Mouse (Mus musculus): Measurements from ENCODE around the gene Kcna7. TPM values are rescaled to one million over a fixed set of nuclear protein-coding genes. Genes with fewer than 3 reads are reported as not detected.
"Not testable (repeated sequence)": the region's sequence is repeated elsewhere in the genome, so short reads cannot be mapped to it uniquely, and the experiment has no call there.

Kcna7 gene
- total RNA-seq (2012; rRNA removed) (2.1 and 3.2 TPM in 2 replicates), total RNA-seq (2014; rRNA removed) (0.16 and 0.23 TPM in 2 replicates), polyA plus RNA-seq (2012; ENCODE audit: insufficient read length, low read depth) (0.22 and 0.39 TPM in 2 replicates)

- H3K27ac ChIP-seq (ENCODE audit: insufficient read depth, low read depth) = peak within 1 kb of the TSS; percentile 47
- H3K4me1 ChIP-seq (ENCODE audit: control insufficient read depth in 1 of 2, insufficient read depth in 2 of 2) = peaks cover 0 to 11% of the 10 kb centered on the region in 2 experiments; a peak in 2 of 4 replicates
- peaks cover 0 to 4% of the 10 kb centered on the region in 2 experiments for H3K36me3 ChIP-seq (replicated peaks in 1 of 2; ENCODE audit: control insufficient read depth in 1 of 2, insufficient read depth in 1 of 2, low read length in 1 of 2)
- no peaks in the 10 kb centered on the region for H3K79me2 ChIP-seq (replicated peaks; ENCODE audit: control insufficient read depth, extremely low read depth, insufficient read depth, poor library complexity, severe bottlenecking)
- peak within 1 kb of the TSS; percentile 90 for H3K4me2 ChIP-seq (ENCODE audit: insufficient read depth, low read depth, poor library complexity, severe bottlenecking)
- TF ChIP-seq TBP (conservative IDR thresholded peaks at IDR 0.05; ENCODE audit: low read depth, low read length) (0 out of 2 replicates have a peak, but pooled peaks have one; percentile 60), TCF12 (IDR thresholded peaks at IDR 0.05; ENCODE audit: low read depth, low read length) (no peak; the same call in 1 of the 2 replicates), SMC3 (IDR thresholded peaks at IDR 0.05; ENCODE audit: low read depth, low read length) (peak; percentile 49), ZNF384 (IDR thresholded peaks at IDR 0.05; ENCODE audit: low read depth, low read length) (no peak), CTCF (conservative IDR thresholded peaks at IDR 0.05 in 1 of 2, IDR thresholded peaks at IDR 0.05 in 1 of 2; ENCODE audit: low read depth in 2 of 2, low read length in 2 of 2) (peak; percentile 45 to 78), POLR2A (IDR thresholded peaks at IDR 0.05; ENCODE audit: low read depth, low read length) (peak; percentile 71), IRF4 (IDR thresholded peaks at IDR 0.05; ENCODE audit: low read depth, low read length) (peak; percentile 33; the same call in 1 of the 2 replicates), RAD21 (IDR thresholded peaks at IDR 0.05; ENCODE audit: low read depth, low read length) (peak; percentile 29), NRF1 (IDR thresholded peaks at IDR 0.05; ENCODE audit: low read depth, low read length) (no peak), NELFE (IDR thresholded peaks at IDR 0.05; ENCODE audit: low read depth, low read length) (peak; percentile 45; the same call in 1 of the 2 replicates)
- peak within 1 kb of the TSS; percentile 48 for H3K9ac ChIP-seq (ENCODE audit: insufficient read depth, low read depth)
- dilution Hi-C loops (cut with MboI; ENCODE audit: extremely low pct_ligation_motif_present, extremely low pct_unique_long_range_greater_than_20kb, low sequenced_read_pairs) (no loop called here), in situ Hi-C loops (cut with MboI; ENCODE audit: low pct_ligation_motif_present, low pct_unique_long_range_greater_than_20kb, low sequenced_read_pairs) (no loop called here)
- H3K27me3 ChIP-seq (replicated peaks) = peaks cover 52% of the 10 kb centered on the region
- peak; percentile 56 for DNase-seq (ENCODE audit: extremely low read depth)
- peaks cover 12% of the 10 kb centered on the region for H3K9me3 ChIP-seq (replicated peaks; ENCODE audit: low read length)
- peak within 1 kb of the TSS; percentile 46 to 68 (median 51) for H3K4me3 ChIP-seq (replicated peaks in 1 of 3; ENCODE audit: low read depth in 2 of 3, low read length in 2 of 3, poor library complexity in 1 of 3)
Observed at GRCm38 (mm10) chr7:45405091-45406075, at the start of gene Kcna7. TSS of gene Kcna7 (plus strand) at chr7:45405653.

DNA sequence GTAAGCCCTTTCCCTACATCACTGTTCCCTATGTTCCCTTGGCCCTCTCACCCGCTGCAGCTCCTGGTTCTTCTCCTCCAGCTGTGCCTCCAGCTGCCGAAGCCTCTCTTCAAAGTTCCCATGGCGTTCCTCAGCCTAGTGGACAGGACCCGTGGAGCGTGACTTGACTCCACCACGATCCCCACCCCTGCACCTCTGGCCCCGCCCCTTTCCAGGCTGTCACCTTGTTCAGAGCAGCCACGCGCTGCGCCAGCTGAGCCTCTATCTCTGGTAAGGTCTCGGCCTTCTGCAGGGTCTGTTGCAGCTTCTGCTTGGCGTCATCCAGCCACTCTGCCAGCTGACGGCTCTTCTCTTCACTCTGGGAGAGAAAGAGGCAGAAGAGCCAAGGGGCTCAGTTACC, 49.4 kb upstream of the Kcna7 start:
- peaks cover 2% of the 10 kb centered on the region for H3K9me3 ChIP-seq (replicated peaks; ENCODE audit: low read length)
- H3K27ac ChIP-seq (ENCODE audit: insufficient read depth, low read depth) = no peak overlapping the region
- no peaks in the 10 kb centered on the region for H3K79me2 ChIP-seq (replicated peaks; ENCODE audit: control insufficient read depth, extremely low read depth, insufficient read depth, poor library complexity, severe bottlenecking)
- in situ Hi-C loops (cut with MboI; ENCODE audit: low pct_ligation_motif_present, low pct_unique_long_range_greater_than_20kb, low sequenced_read_pairs) (no loop called here), dilution Hi-C loops (cut with MboI; ENCODE audit: extremely low pct_ligation_motif_present, extremely low pct_unique_long_range_greater_than_20kb, low sequenced_read_pairs) (no loop called here)
- DNase-seq (ENCODE audit: extremely low read depth) = no peak
- H3K4me2 ChIP-seq (ENCODE audit: insufficient read depth, low read depth, poor library complexity, severe bottlenecking) = no peak overlapping the region
- H3K9ac ChIP-seq (ENCODE audit: insufficient read depth, low read depth) = no peak overlapping the region
- H3K27me3 ChIP-seq (replicated peaks) = peaks cover 54% of the 10 kb centered on the region
- TF ChIP-seq SMC3 (IDR thresholded peaks at IDR 0.05; ENCODE audit: low read depth, low read length) (no peak), TCF12 (IDR thresholded peaks at IDR 0.05; ENCODE audit: low read depth, low read length) (no peak), NRF1 (IDR thresholded peaks at IDR 0.05; ENCODE audit: low read depth, low read length) (no peak), IRF4 (IDR thresholded peaks at IDR 0.05; ENCODE audit: low read depth, low read length) (no peak), MXI1 (IDR thresholded peaks at IDR 0.05; ENCODE audit: low read depth, low read length) (no peak), ELF1 (IDR thresholded peaks at IDR 0.05; ENCODE audit: low read depth, low read length) (no peak)
- H3K4me3 ChIP-seq (replicated peaks in 1 of 3; ENCODE audit: low read depth in 2 of 3, low read length in 2 of 3, poor library complexity in 1 of 3) = no peak overlapping the region
- no peaks in the 10 kb centered on the region for H3K36me3 ChIP-seq (replicated peaks in 1 of 2; ENCODE audit: control insufficient read depth in 1 of 2, insufficient read depth in 1 of 2, low read length in 1 of 2)
- H3K4me1 ChIP-seq (ENCODE audit: control insufficient read depth in 1 of 2, insufficient read depth in 2 of 2) = peaks cover 0 to 7% of the 10 kb centered on the region in 2 experiments; a peak in 1 of 4 replicates

GRCm38 (mm10) chr7:45359081-45359480, 46.4 kb upstream of the Kcna7 start:
- dilution Hi-C loops (cut with MboI; ENCODE audit: extremely low pct_ligation_motif_present, extremely low pct_unique_long_range_greater_than_20kb, low sequenced_read_pairs); DNase-seq (ENCODE audit: extremely low read depth); H3K79me2 ChIP-seq (replicated peaks; ENCODE audit: control insufficient read depth, extremely low read depth, insufficient read depth, poor library complexity, severe bottlenecking); H3K27ac ChIP-seq (ENCODE audit: insufficient read depth, low read depth); H3K4me3 ChIP-seq (replicated peaks in 1 of 3; ENCODE audit: low read depth in 2 of 3, low read length in 2 of 3, poor library complexity in 1 of 3); H3K9ac ChIP-seq (ENCODE audit: insufficient read depth, low read depth); in situ Hi-C loops (cut with MboI; ENCODE audit: low pct_ligation_motif_present, low pct_unique_long_range_greater_than_20kb, low sequenced_read_pairs); H3K36me3 ChIP-seq (replicated peaks in 1 of 2; ENCODE audit: control insufficient read depth in 1 of 2, insufficient read depth in 1 of 2, low read length in 1 of 2); H3K4me2 ChIP-seq (ENCODE audit: insufficient read depth, low read depth, poor library complexity, severe bottlenecking); H3K9me3 ChIP-seq (replicated peaks; ENCODE audit: low read length): not testable (repeated sequence)
- H3K4me1 ChIP-seq (ENCODE audit: control insufficient read depth in 1 of 2, insufficient read depth in 2 of 2) = peaks cover 0 to 25% of the 10 kb centered on the region in 2 experiments; a peak in 2 of 4 replicates
- peaks cover 62% of the 10 kb centered on the region for H3K27me3 ChIP-seq (replicated peaks)
